Mouse (Mus musculus) erythroblast, embryonic 14.5 days (primary cell): Measurements from ENCODE around the gene B4galt7. TPM values are rescaled to one million over a fixed set of nuclear protein-coding genes. Genes with fewer than 3 reads are reported as not detected.

Experiments used
- H3K27me3 ChIP-seq: 2 replicates; pipeline ENCODE4 v1.6.1; 2012; ENCODE audit warnings: inconsistent platforms; ENCODE audit not compliant: control insufficient read depth
- H3K36me3 ChIP-seq: 2 replicates; pipeline ENCODE4 v1.6.1; 2012; ENCODE audit warnings: mild to moderate bottlenecking, inconsistent platforms; ENCODE audit not compliant: control insufficient read depth
- H3K4me1 ChIP-seq: 2 replicates; pipeline ENCODE4 v1.6.1; 2012; ENCODE audit warnings: inconsistent platforms; ENCODE audit not compliant: control insufficient read depth
- H3K4me3 ChIP-seq: replicated peaks from 2 replicates; pipeline ENCODE3; 2012; ENCODE audit warnings: moderate library complexity, mild to moderate bottlenecking, inconsistent platforms
- H3K9me3 ChIP-seq: 2 replicates; pipeline ENCODE4 v1.6.1; 2012; ENCODE audit warnings: low read length, inconsistent platforms, mixed read lengths; ENCODE audit not compliant: control insufficient read depth
- GATA1 ChIP-seq: IDR thresholded peaks from 2 replicates; pipeline ENCODE4 v1.6.1; 2012; ENCODE audit warnings: low read length, inconsistent platforms, mixed read lengths
- TAL1 ChIP-seq: IDR thresholded peaks from 3 replicates; pipeline ENCODE4 v1.6.1; 2012; ENCODE audit warnings: low read length, inconsistent platforms, mixed read lengths
- polyA plus RNA-seq: library from polyadenylated mRNA; stranded (reverse); fragments of >175 nt; gene quantifications from 2 replicates; pipeline ENCODE4 v1.2.3, GENCODE M21; 2012

Gene B4galt7
- polyA plus RNA-seq, 1 experiment = 0.50 TPM

DNA sequence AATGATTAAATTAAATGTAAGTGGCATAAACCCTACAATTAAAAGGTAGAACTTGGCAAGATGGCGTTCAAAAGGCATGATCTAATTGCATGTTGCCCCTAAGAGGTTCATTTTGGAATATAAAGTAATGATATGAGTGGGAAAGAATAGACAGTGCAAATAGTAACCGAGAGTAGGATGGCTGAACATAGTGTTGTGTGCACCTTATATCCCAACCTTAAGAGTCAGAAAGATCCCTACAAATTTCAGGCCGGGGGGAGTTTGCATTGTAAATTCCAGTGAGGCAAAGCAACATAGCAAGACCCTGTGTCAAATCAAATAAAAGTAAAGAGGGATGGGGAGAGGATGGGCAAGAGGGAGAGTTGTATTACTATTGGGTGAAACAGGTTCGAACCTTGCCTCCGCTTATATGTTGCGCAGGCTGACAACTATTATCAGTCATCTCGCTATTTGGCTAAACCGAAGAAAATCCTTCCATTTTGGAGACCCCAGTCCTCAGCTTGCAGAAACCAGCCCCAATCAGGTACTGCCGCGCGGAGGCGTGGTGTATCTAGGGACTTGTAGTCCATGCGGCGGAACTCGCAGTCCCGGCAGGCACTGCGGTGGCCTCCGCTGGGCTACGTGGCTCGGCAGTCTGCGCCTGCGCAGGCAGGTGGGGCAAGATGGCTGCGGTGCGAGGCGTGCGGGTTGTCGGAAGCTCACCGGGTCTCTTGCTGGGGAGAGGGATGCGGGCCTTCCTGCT lies 7.0 kb upstream of the B4galt7 start:
- peaks cover 10% of the 10 kb centered on the region for H3K27me3 ChIP-seq
- H3K36me3 ChIP-seq = peaks cover 32% of the 10 kb centered on the region
- no peak for TF ChIP-seq GATA1
- no peak for TF ChIP-seq TAL1
- peaks cover 29% of the 10 kb centered on the region for H3K4me1 ChIP-seq
- H3K9me3 ChIP-seq = no peaks in the 10 kb centered on the region
- peak overlapping the region; percentile 81 for H3K4me3 ChIP-seq

DNA sequence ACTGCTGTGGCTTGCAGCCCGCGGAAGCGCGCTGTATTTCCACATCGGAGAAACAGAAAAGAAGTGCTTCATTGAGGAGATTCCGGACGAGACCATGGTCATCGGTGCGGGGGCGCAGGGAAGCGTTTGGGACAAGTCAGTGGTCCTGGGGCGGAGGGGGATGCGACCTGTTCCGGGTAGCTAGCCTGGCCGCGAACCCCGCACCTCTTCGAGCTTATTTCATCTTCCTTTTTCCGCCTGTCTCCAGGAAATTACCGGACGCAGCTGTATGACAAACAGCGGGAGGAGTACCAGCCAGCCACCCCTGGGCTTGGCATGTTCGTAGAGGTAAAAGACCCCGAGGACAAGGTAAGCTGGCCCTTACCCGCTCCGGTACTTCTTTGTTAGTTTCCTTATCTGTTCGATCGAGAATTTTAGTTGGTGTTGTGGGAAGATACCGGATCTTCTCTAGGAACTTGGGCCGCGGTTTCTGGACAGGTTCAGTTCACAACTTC lies 6.4 kb upstream of the B4galt7 start:
- peaks cover 37% of the 10 kb centered on the region for H3K36me3 ChIP-seq
- H3K4me3 ChIP-seq = peak overlapping the region; percentile 81
- no peak for TF ChIP-seq GATA1
- H3K9me3 ChIP-seq = no peaks in the 10 kb centered on the region
- peaks cover 8% of the 10 kb centered on the region for H3K27me3 ChIP-seq
- peaks cover 29% of the 10 kb centered on the region for H3K4me1 ChIP-seq

DNA sequence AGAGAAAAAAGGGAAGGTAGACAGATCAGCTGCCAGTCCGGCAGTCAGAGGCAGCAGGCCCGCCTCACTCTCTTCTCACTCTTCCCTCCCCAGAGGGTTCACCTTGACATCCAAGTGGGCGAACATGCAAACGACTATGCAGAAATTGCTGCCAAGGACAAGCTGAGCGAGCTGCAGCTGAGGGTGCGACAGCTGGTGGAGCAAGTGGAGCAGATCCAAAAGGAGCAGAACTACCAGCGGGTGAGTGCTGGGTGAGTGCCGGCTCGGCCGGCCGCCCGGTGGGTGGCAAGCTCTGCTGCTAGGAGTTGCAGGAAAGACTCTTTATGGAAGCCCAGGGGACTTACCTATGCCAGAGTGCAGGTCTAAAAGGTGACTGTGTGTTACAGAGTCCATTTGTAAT lies 4.3 kb upstream of the B4galt7 start:
- Histone ChIP-seq H3K27me3 (peaks cover 2% of the 10 kb centered on the region; the same call in 1 of the 2 replicates), H3K4me1 (peaks cover 43% of the 10 kb centered on the region), H3K9me3 (no peaks in the 10 kb centered on the region), H3K4me3 (no peak overlapping the region), H3K36me3 (peaks cover 39% of the 10 kb centered on the region)
- TF ChIP-seq GATA1 (no peak), TAL1 (no peak)

DNA sequence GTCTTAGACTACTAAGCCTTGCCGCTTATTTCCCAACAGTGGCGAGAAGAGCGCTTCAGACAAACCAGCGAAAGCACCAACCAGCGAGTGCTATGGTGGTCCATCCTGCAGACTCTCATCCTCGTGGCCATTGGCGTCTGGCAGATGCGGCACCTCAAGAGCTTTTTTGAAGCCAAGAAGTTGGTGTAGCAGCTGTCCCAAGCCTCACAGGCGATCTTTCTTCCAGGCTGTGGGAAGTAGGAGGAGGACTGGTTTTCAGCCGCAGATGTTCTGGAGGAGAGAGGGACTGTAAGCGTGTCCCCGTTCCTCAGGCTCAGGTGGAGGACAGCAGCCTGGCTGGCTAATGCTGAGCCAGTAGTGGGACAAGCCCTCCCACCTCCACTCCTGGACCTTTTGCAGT lies 2.9 kb upstream of the B4galt7 start:
- TF ChIP-seq GATA1 = no peak
- no peak for TF ChIP-seq TAL1
- Histone ChIP-seq H3K9me3 (no peaks in the 10 kb centered on the region), H3K4me3 (no peak overlapping the region), H3K4me1 (peaks cover 53% of the 10 kb centered on the region), H3K27me3 (no peaks in the 10 kb centered on the region), H3K36me3 (peaks cover 39% of the 10 kb centered on the region)

DNA sequence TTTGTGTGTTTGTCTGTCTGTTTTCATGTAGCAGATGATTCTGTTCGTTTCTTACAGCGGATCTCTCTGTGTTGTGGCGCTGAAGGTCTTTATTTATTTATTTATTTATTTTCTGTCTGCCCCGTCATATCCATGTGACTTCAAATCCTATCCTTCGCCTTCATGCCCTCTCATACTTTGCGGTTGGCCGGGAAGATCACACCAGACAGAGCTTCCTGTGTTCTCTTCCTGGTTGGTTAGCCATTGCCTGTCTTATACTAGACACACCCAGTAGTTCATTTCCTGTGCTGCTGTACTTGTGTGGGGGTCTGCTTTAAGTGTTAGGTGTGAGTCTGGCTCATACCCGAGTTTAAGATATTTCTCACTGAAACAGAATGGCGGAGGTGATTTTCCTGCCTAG lies 961 bp downstream of the B4galt7 start:
- H3K4me1 ChIP-seq = peaks cover 27% of the 10 kb centered on the region
- no peak for TF ChIP-seq TAL1
- TF ChIP-seq GATA1 = no peak
- H3K9me3 ChIP-seq = no peaks in the 10 kb centered on the region
- H3K4me3 ChIP-seq = peak overlapping the region; percentile 95
- no peaks in the 10 kb centered on the region for H3K27me3 ChIP-seq
- H3K36me3 ChIP-seq = peaks cover 36% of the 10 kb centered on the region

DNA sequence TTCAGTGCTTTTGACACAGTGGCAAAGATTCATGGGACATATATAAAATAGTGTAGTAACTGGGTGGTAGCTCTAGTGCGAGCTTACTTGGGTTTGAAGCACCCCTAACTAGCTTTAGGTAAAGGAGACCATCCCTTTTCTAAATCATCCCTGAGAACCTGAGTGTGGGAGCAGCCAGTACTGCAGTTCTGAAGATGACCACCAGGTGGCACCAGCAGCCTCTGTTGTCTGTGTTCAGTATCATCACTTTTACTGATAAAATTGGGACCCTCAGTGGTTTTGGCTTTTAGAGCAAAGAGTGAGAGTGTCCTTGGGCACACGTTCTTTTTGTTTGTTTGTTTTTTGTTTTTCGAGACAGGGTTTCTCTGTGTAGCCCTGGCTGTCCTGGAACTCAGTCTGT lies 1.9 kb downstream of the B4galt7 start:
- Histone ChIP-seq H3K36me3 (peaks cover 30% of the 10 kb centered on the region), H3K27me3 (no peaks in the 10 kb centered on the region), H3K4me1 (peaks cover 27% of the 10 kb centered on the region), H3K4me3 (no peak overlapping the region), H3K9me3 (no peaks in the 10 kb centered on the region)
- TF ChIP-seq GATA1 = no peak
- TF ChIP-seq TAL1 = no peak

DNA sequence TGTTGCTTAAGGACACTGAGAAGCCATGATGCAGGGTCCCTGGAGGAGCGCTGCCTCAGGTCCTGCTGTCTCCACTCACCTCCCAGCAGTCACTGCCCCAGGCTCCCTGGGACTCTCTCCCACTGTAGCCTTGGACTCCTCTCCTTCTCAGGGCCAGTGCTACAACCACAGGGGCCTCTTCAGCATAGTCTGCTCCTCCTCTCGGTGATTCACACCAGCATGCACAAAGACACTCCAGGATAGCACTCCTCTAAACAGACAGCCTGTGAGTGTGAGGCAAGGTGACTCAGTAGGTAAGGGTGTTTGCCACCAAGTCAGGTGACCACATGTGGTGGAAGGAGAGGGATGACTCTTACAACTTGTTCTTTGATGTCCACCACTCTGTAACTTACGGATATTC lies 4.9 kb downstream of the B4galt7 start:
- no peak overlapping the region for H3K4me3 ChIP-seq
- H3K27me3 ChIP-seq = no peaks in the 10 kb centered on the region
- no peaks in the 10 kb centered on the region for H3K9me3 ChIP-seq
- TF ChIP-seq GATA1 (no peak), TAL1 (no peak)
- H3K36me3 ChIP-seq = peaks cover 39% of the 10 kb centered on the region
- H3K4me1 ChIP-seq = peaks cover 17% of the 10 kb centered on the region

DNA sequence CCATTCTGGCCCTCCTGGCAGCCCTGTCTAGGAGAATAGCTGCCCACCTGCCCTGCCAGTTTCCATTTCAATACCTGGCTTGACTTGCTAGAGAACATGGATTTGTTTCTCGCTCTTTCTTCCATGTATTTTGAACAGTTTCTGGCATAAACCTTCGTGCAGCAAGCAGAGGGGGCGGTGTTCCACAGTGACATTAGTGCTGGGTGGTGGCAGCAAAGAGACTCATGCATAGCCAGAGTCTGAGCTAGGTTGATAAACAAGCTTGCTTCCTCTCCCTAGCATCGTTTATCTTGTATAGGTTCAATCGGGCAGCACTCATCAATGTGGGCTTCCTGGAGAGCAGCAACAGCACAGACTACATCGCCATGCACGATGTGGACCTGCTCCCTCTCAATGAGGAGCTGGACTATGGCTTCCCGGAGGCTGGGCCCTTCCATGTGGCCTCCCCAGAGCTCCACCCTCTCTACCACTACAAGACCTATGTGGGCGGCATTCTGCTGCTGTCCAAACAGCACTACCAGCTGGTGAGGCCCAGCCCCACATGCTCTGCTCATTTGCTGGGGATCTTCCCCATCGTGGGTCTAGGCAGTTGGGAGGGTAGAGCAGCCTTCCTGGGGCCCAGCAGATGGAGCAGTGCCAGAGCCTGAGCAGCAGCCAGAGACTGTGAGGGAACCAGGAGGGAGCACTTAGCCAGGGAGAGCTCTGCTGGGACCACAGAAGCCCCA lies 7.4 kb downstream of the B4galt7 start:
- Histone ChIP-seq H3K36me3 (peaks cover 50% of the 10 kb centered on the region), H3K4me3 (no peak overlapping the region), H3K27me3 (no peaks in the 10 kb centered on the region), H3K9me3 (no peaks in the 10 kb centered on the region), H3K4me1 (no peaks in the 10 kb centered on the region; the same call in 1 of the 2 replicates)
- TF ChIP-seq GATA1 (no peak), TAL1 (no peak)

DNA sequence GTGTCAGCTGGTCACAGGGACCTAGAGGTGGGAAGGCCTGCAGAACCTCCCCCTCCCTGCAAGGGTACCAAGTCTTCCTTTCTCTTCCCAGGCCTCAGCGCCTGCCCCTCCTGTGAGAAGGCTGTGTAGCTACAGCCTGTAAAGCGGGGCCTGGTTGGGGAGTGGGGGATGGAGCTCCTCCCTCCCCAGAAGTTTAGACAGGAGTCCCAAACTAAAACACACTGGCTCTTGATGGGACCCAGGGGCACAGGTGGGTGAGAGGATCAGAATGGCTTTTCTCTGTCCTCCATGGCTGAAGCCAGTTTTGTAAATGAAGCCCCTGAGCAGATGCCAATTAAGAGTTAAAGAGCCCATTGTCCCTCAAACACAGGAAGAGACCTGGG lies 7.9 kb downstream of the B4galt7 start:
- H3K4me1 ChIP-seq = no peaks in the 10 kb centered on the region; the same call in 1 of the 2 replicates
- TF ChIP-seq TAL1 (no peak), GATA1 (no peak)
- H3K36me3 ChIP-seq = peaks cover 50% of the 10 kb centered on the region

DNA sequence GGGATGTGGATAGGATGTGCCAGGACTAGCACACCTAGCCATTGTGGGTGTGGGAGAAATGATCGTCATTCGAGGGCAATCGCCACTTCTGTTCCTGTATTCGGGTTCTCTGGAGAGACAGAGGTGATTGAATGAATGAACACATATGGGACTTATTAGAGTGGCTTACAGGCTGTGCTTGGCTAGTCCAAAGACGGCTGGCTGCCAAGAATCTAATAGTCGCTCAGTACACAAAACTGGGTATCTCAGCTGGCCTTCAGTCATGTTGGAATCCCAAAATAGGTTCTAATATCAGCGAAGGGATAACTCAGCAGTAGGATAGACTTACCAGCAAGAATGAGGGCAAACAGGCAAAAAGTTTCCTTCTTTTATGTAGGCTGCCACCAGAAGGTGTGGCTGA lies 12.3 kb downstream of the B4galt7 start:
- no peak overlapping the region for H3K4me3 ChIP-seq
- peaks cover 35% of the 10 kb centered on the region for H3K36me3 ChIP-seq
- H3K27me3 ChIP-seq = no peaks in the 10 kb centered on the region
- TF ChIP-seq TAL1 = no peak
- TF ChIP-seq GATA1 = no peak
- no peaks in the 10 kb centered on the region; the same call in 1 of the 2 replicates for H3K4me1 ChIP-seq
- no peaks in the 10 kb centered on the region for H3K9me3 ChIP-seq

More for the DNA sequence above, 7.9 kb downstream of the B4galt7 start:
- Histone ChIP-seq H3K27me3 (no peaks in the 10 kb centered on the region), H3K4me3 (no peak overlapping the region), H3K9me3 (no peaks in the 10 kb centered on the region)
